Mouse (Mus musculus): Measurements from ENCODE around the gene Hsd11b1. TPM values are rescaled to one million over a fixed set of nuclear protein-coding genes. Genes with fewer than 3 reads are reported as not detected.

Gene Hsd11b1
- polyA plus RNA-seq, 1 experiment from 2014 or later: not detected

GRCm38 (mm10) chr1:193201383-193201778 is 62.5 kb downstream of the Hsd11b1 start, which contains the start of gene Traf3ip3:
Gene Traf3ip3 (minus strand): TSS chr1:193201703.
- no peaks in the 10 kb centered on the region for H3K27me3 ChIP-seq (ENCODE audit: control insufficient read depth, insufficient read depth, low read length)
- H3K27ac ChIP-seq (replicated peaks; ENCODE audit: low read depth, low read length): no peak within 1 kb of the TSS
- WGBS: 52% methylated on average over 5 of the region's 5 CpGs
- no peaks in the 10 kb centered on the region for H3K36me3 ChIP-seq (replicated peaks; ENCODE audit: control insufficient read depth, insufficient read depth, low read depth, low read length)
- DNase-seq (ENCODE audit: low spot score): no peak
- H3K9me3 ChIP-seq (replicated peaks; ENCODE audit: control insufficient read depth, low read length): no peaks in the 10 kb centered on the region
- no peaks in the 10 kb centered on the region for H3K4me1 ChIP-seq (ENCODE audit: control insufficient read depth, insufficient read depth, low read length)
- H3K4me3 ChIP-seq (ENCODE audit: low read depth, low read length): no peak within 1 kb of the TSS
- ATAC-seq (replicated peaks; ENCODE audit: insufficient number of reproducible peaks, low FRiP score, low TSS enrichment, low read depth): no peak
- H3K4me2 ChIP-seq (ENCODE audit: low read depth, low read length): no peak within 1 kb of the TSS
- no peak within 1 kb of the TSS for H3K9ac ChIP-seq (replicated peaks; ENCODE audit: low read length)

- Histone ChIP-seq H3K4me2 (ENCODE audit: low read depth, low read length) (no peak overlapping the region), H3K9me3 (replicated peaks; ENCODE audit: control insufficient read depth, low read length) (no peaks in the 10 kb centered on the region), H3K4me1 (ENCODE audit: control insufficient read depth, insufficient read depth, low read length) (no peaks in the 10 kb centered on the region), H3K4me3 (ENCODE audit: low read depth, low read length) (no peak overlapping the region), H3K36me3 (replicated peaks; ENCODE audit: control insufficient read depth, insufficient read depth, low read depth, low read length) (no peaks in the 10 kb centered on the region), H3K27ac (replicated peaks; ENCODE audit: low read depth, low read length) (no peak overlapping the region), H3K27me3 (ENCODE audit: control insufficient read depth, insufficient read depth, low read length) (no peaks in the 10 kb centered on the region), H3K9ac (replicated peaks; ENCODE audit: low read length) (no peak overlapping the region)
- WGBS: 86% methylated on average over 8 of the region's 8 CpGs
- ATAC-seq (replicated peaks; ENCODE audit: insufficient number of reproducible peaks, low FRiP score, low TSS enrichment, low read depth) (no peak), DNase-seq (ENCODE audit: low spot score) (no peak)
Measured at GRCm38 (mm10) chr1:193200640-193201382, 63.1 kb downstream of the Hsd11b1 start.

- Histone ChIP-seq H3K9ac (replicated peaks; ENCODE audit: low read length) (no peak overlapping the region), H3K36me3 (replicated peaks; ENCODE audit: control insufficient read depth, insufficient read depth, low read depth, low read length) (no peaks in the 10 kb centered on the region), H3K27me3 (ENCODE audit: control insufficient read depth, insufficient read depth, low read length) (no peaks in the 10 kb centered on the region), H3K4me1 (ENCODE audit: control insufficient read depth, insufficient read depth, low read length) (no peaks in the 10 kb centered on the region), H3K4me3 (ENCODE audit: low read depth, low read length) (no peak overlapping the region), H3K27ac (replicated peaks; ENCODE audit: low read depth, low read length) (no peak overlapping the region), H3K9me3 (replicated peaks; ENCODE audit: control insufficient read depth, low read length) (no peaks in the 10 kb centered on the region), H3K4me2 (ENCODE audit: low read depth, low read length) (no peak overlapping the region)
- ATAC-seq (replicated peaks; ENCODE audit: insufficient number of reproducible peaks, low FRiP score, low TSS enrichment, low read depth): no peak
- no peak for DNase-seq (ENCODE audit: low spot score)
- 90% methylated on average over 2 of the region's 2 CpGs for WGBS
Measured at GRCm38 (mm10) chr1:193198312-193198711, 65.6 kb downstream of the Hsd11b1 start.

- H3K27ac ChIP-seq (replicated peaks; ENCODE audit: low read depth, low read length): no peak overlapping the region
- no peak overlapping the region for H3K4me3 ChIP-seq (ENCODE audit: low read depth, low read length)
- DNase-seq (ENCODE audit: low spot score): no peak
- H3K9ac ChIP-seq (replicated peaks; ENCODE audit: low read length): no peak overlapping the region
- H3K27me3 ChIP-seq (ENCODE audit: control insufficient read depth, insufficient read depth, low read length): no peaks in the 10 kb centered on the region
- H3K4me2 ChIP-seq (ENCODE audit: low read depth, low read length): no peak overlapping the region
- H3K4me1 ChIP-seq (ENCODE audit: control insufficient read depth, insufficient read depth, low read length): no peaks in the 10 kb centered on the region
- no peaks in the 10 kb centered on the region for H3K36me3 ChIP-seq (replicated peaks; ENCODE audit: control insufficient read depth, insufficient read depth, low read depth, low read length)
- WGBS: 88% methylated on average over 18 of the region's 18 CpGs
- ATAC-seq (replicated peaks; ENCODE audit: insufficient number of reproducible peaks, low FRiP score, low TSS enrichment, low read depth): no peak
- no peaks in the 10 kb centered on the region for H3K9me3 ChIP-seq (replicated peaks; ENCODE audit: control insufficient read depth, low read length)
Measured at GRCm38 (mm10) chr1:193197494-193198205, 66.2 kb downstream of the Hsd11b1 start.

GRCm38 (mm10) chr1:193195169-193195810 is 68.6 kb downstream of the Hsd11b1 start:
- Histone ChIP-seq H3K4me1 (ENCODE audit: control insufficient read depth, insufficient read depth, low read length) (no peaks in the 10 kb centered on the region), H3K27ac (replicated peaks; ENCODE audit: low read depth, low read length) (no peak overlapping the region), H3K27me3 (ENCODE audit: control insufficient read depth, insufficient read depth, low read length) (no peaks in the 10 kb centered on the region), H3K4me2 (ENCODE audit: low read depth, low read length) (no peak overlapping the region), H3K36me3 (replicated peaks; ENCODE audit: control insufficient read depth, insufficient read depth, low read depth, low read length) (no peaks in the 10 kb centered on the region), H3K9me3 (replicated peaks; ENCODE audit: control insufficient read depth, low read length) (no peaks in the 10 kb centered on the region), H3K9ac (replicated peaks; ENCODE audit: low read length) (no peak overlapping the region), H3K4me3 (ENCODE audit: low read depth, low read length) (no peak overlapping the region)
- ATAC-seq (replicated peaks; ENCODE audit: insufficient number of reproducible peaks, low FRiP score, low TSS enrichment, low read depth) (no peak), DNase-seq (ENCODE audit: low spot score) (no peak)
- 65% methylated on average over 3 of the region's 3 CpGs for WGBS

GRCm38 (mm10) chr1:193194416-193195140 is 69.3 kb downstream of the Hsd11b1 start:
- ATAC-seq (replicated peaks; ENCODE audit: insufficient number of reproducible peaks, low FRiP score, low TSS enrichment, low read depth): no peak
- no peak for DNase-seq (ENCODE audit: low spot score)
- 86% methylated on average over 3 of the region's 3 CpGs for WGBS
- H3K4me1 ChIP-seq (ENCODE audit: control insufficient read depth, insufficient read depth, low read length): no peaks in the 10 kb centered on the region
- no peak overlapping the region for H3K4me3 ChIP-seq (ENCODE audit: low read depth, low read length)
- H3K9me3 ChIP-seq (replicated peaks; ENCODE audit: control insufficient read depth, low read length): no peaks in the 10 kb centered on the region
- no peak overlapping the region for H3K4me2 ChIP-seq (ENCODE audit: low read depth, low read length)
- no peak overlapping the region for H3K27ac ChIP-seq (replicated peaks; ENCODE audit: low read depth, low read length)
- H3K36me3 ChIP-seq (replicated peaks; ENCODE audit: control insufficient read depth, insufficient read depth, low read depth, low read length): no peaks in the 10 kb centered on the region
- no peaks in the 10 kb centered on the region for H3K27me3 ChIP-seq (ENCODE audit: control insufficient read depth, insufficient read depth, low read length)
- no peak overlapping the region for H3K9ac ChIP-seq (replicated peaks; ENCODE audit: low read length)

GRCm38 (mm10) chr1:193191675-193192283 is 72.1 kb downstream of the Hsd11b1 start:
- no peak for DNase-seq (ENCODE audit: low spot score)
- no peak overlapping the region for H3K9ac ChIP-seq (replicated peaks; ENCODE audit: low read length)

More at GRCm38 (mm10) chr1:193191675-193192283, 72.1 kb downstream of the Hsd11b1 start:
- Histone ChIP-seq H3K9me3 (replicated peaks; ENCODE audit: control insufficient read depth, low read length) (no peaks in the 10 kb centered on the region), H3K27ac (replicated peaks; ENCODE audit: low read depth, low read length) (no peak overlapping the region), H3K4me3 (ENCODE audit: low read depth, low read length) (no peak overlapping the region), H3K36me3 (replicated peaks; ENCODE audit: control insufficient read depth, insufficient read depth, low read depth, low read length) (no peaks in the 10 kb centered on the region), H3K4me2 (ENCODE audit: low read depth, low read length) (no peak overlapping the region), H3K4me1 (ENCODE audit: control insufficient read depth, insufficient read depth, low read length) (no peaks in the 10 kb centered on the region), H3K27me3 (ENCODE audit: control insufficient read depth, insufficient read depth, low read length) (no peaks in the 10 kb centered on the region)
- ATAC-seq (replicated peaks; ENCODE audit: insufficient number of reproducible peaks, low FRiP score, low TSS enrichment, low read depth): no peak
- WGBS: 90% methylated on average over 7 of the region's 7 CpGs

Data from embryonic facial prominence, embryonic 11.5 days (tissue).